Mouse (Mus musculus): ENCODE measurements at regions not wholly inside any gene's neighbourhood (a gene's known extent, or its start where the extent isn't known, plus 50 kb on each side); places are given as distances from the start of the nearest gene placed in this dataset.

- DNase-seq, result no peak
Observed at GRCm38 (mm10) chr13:47868656-47869055, 392.4 kb upstream of the Id4 start.

- DNase-seq, result no peak
Observed at GRCm38 (mm10) chr13:47869670-47870532, 391.1 kb upstream of the Id4 start.

- no peak for DNase-seq
Observed at GRCm38 (mm10) chr13:47872645-47873044, 388.4 kb upstream of the Id4 start.

GRCm38 (mm10) chr13:47892569-47892968 lies 368.5 kb upstream of the Id4 start:
- DNase-seq, result no peak

GRCm38 (mm10) chr13:47894331-47894730 lies 366.7 kb upstream of the Id4 start:
- DNase-seq, result peak; percentile 33

- DNase-seq, result no peak
Observed at GRCm38 (mm10) chr13:47895256-47895655, 365.8 kb upstream of the Id4 start.

GRCm38 (mm10) chr13:47896646-47897045 lies 364.4 kb upstream of the Id4 start:
- no peak for DNase-seq

GRCm38 (mm10) chr13:47909851-47910530 lies 351.0 kb upstream of the Id4 start:
- peak; percentile 33 for DNase-seq

GRCm38 (mm10) chr13:47910531-47910910 lies 350.5 kb upstream of the Id4 start:
- DNase-seq, result no peak

GRCm38 (mm10) chr13:47916456-47916855 lies 344.6 kb upstream of the Id4 start:
- peak; percentile 45 for DNase-seq

- DNase-seq, result no peak
Observed at GRCm38 (mm10) chr13:47917370-47917769, 343.7 kb upstream of the Id4 start.

- no peak for DNase-seq
Observed at GRCm38 (mm10) chr13:47921044-47921443, 340.0 kb upstream of the Id4 start.

- no peak for DNase-seq
Observed at GRCm38 (mm10) chr13:47940696-47941095, 320.3 kb upstream of the Id4 start.

- DNase-seq, result peak; percentile 13
Observed at GRCm38 (mm10) chr13:47942368-47942787, 318.6 kb upstream of the Id4 start.

GRCm38 (mm10) chr13:47943645-47944044 lies 317.4 kb upstream of the Id4 start:
- no peak for DNase-seq

- no peak for DNase-seq
Observed at GRCm38 (mm10) chr13:47948098-47948865, 312.7 kb upstream of the Id4 start.

- DNase-seq, result no peak
Observed at GRCm38 (mm10) chr13:47950456-47950855, 310.6 kb upstream of the Id4 start.

GRCm38 (mm10) chr13:47951043-47951442 lies 310.0 kb upstream of the Id4 start:
- no peak for DNase-seq

GRCm38 (mm10) chr13:47952946-47953345 lies 308.1 kb upstream of the Id4 start:
- DNase-seq, result no peak

GRCm38 (mm10) chr13:47953776-47954175 lies 307.3 kb upstream of the Id4 start:
- no peak for DNase-seq

GRCm38 (mm10) chr13:47955504-47955903 lies 305.5 kb upstream of the Id4 start:
- no peak for DNase-seq

GRCm38 (mm10) chr13:47957662-47958061 lies 303.4 kb upstream of the Id4 start:
- DNase-seq, result no peak

GRCm38 (mm10) chr13:47974216-47974615 lies 286.8 kb upstream of the Id4 start:
- no peak for DNase-seq

Measured in adrenal gland, postnatal 10 days (tissue).